Mouse (Mus musculus) G1E (cell line): ENCODE results near the gene Vipr1.

Experiments used
- CTCF ChIP-seq: IDR thresholded peaks from 2 replicates; pipeline ENCODE4 v1.5.1; 2012; ENCODE audit warnings: low read depth, low read length, inconsistent platforms, mixed read lengths
- GATA1 ChIP-seq: IDR thresholded peaks from 2 replicates; pipeline ENCODE4 v1.6.1; 2012; ENCODE audit warnings: borderline replicate concordance, low read length, inconsistent platforms, mixed read lengths
- POLR2AphosphoS5 ChIP-seq: IDR thresholded peaks from 2 replicates; pipeline ENCODE4 v1.6.1; 2012; ENCODE audit warnings: low read depth, low read length, inconsistent platforms; ENCODE audit not compliant: insufficient replicate concordance
- TAL1 ChIP-seq: conservative IDR thresholded peaks from 2 replicates; pipeline ENCODE4 v1.6.1; 2012; ENCODE audit warnings: low read depth, low read length, inconsistent platforms, mixed read lengths

DNA sequence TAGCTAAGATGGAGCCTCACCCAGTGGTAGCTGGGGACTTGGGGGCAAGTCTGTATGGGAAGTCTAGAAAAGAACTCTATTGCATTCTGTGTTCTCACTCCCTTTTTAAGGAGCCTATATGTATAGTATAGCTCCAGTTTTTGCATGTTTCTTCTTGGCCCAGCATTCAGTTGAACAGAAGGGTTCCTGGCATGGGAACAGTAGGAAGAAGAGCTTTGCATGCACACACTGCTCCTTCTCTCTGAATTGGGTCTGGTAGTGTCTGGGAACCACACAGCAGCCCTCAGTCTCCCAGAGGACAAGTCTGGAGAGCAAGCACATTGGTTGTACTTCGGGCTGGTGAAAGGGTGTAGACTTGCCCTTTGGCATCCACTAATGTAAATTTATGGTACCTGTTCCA lies 11.9 kb upstream of the Vipr1 start:
- TF ChIP-seq CTCF (no peak), TAL1 (no peak), GATA1 (no peak), POLR2AphosphoS5 (no peak)
